Mouse (Mus musculus) left cerebral cortex, postnatal 10 days (tissue): ENCODE measurements around the gene Mettl3. TPM values are rescaled to one million over a fixed set of nuclear protein-coding genes. Genes with fewer than 3 reads are reported as not detected.
A peak's percentile ranks its signal among the peaks of the same experiment; 100 is the strongest.
"Not testable (repeated sequence)": the region's sequence is repeated elsewhere in the genome, so short reads cannot be mapped to it uniquely, and the experiment has no call there.

Experiments used
- DNase-seq, 2 experiments: peaks; one replicate each; pipeline ENCODE4 v3.0.0; 2021 to 2022; ENCODE audit warnings: low spot score in 2 of 2, mixed read lengths in 1 of 2; ENCODE audit errors: extremely low spot score in 1 of 2
- intact Hi-C: fragments of 180-260 bp; cut with DNase I; formaldehyde crosslinking; loops from one replicate; pipeline ENCODE4 v1.15.1; 2025
- total RNA-seq, 2 experiments: library from RNA; stranded (reverse); gene quantifications; 2 replicates each; pipeline ENCODE4 v1.2.3; 2021

The Mettl3 gene
- 10 to 100 TPM; 32.4 to 38.6 TPM for total RNA-seq

- intact Hi-C loops, result loop anchor here (2.0 kb wide), 1 partner anchor 34 kb away; no protein-coding TSS in a partner anchor
- peak; percentile 94 to 95 for DNase-seq
Measured at GRCm38 (mm10) chr14:52304644-52305271, at the start of gene Mettl3. Gene Mettl3, minus strand, starts transcription at chr14:52305128.

- intact Hi-C loops, result loop anchor here (2.0 kb wide), 2 partner anchors 35 to 45 kb away; partner anchors contain the start of gene Mettl3
- no peak for DNase-seq
Measured at GRCm38 (mm10) chr14:52339512-52339852, 34.6 kb upstream of the Mettl3 start.

GRCm38 (mm10) chr14:52338751-52339511 is 34.0 kb upstream of the Mettl3 start:
- DNase-seq, result peak; percentile 51 to 85
- intact Hi-C loops, result loop anchor here (2.0 kb wide), 2 partner anchors 34 to 44 kb away; partner anchors contain the start of gene Mettl3

DNA sequence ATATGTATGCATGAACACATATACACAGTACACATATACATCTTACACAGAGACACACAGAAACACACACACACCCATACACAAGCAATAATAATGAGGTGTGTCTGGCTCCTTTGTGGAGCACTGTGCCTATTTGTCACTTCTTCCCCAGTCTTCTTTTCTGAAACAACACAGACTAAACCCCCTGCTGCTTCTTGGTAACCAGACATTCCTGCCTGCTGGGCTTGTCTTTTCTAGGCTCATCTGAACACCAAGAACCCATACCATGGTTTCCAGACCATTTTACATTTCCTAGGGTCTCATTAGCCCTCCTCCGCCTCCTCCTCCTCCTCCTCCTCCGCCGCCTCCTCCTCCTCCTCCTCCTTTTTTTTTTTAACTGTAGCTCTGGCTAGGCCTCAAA is 27.2 kb upstream of the Mettl3 start:
- intact Hi-C loops, result no loop called here
- DNase-seq, result no peak

- intact Hi-C loops, result no loop called here
- no peak for DNase-seq
Measured at GRCm38 (mm10) chr14:52331069-52331750, 26.3 kb upstream of the Mettl3 start.

DNA sequence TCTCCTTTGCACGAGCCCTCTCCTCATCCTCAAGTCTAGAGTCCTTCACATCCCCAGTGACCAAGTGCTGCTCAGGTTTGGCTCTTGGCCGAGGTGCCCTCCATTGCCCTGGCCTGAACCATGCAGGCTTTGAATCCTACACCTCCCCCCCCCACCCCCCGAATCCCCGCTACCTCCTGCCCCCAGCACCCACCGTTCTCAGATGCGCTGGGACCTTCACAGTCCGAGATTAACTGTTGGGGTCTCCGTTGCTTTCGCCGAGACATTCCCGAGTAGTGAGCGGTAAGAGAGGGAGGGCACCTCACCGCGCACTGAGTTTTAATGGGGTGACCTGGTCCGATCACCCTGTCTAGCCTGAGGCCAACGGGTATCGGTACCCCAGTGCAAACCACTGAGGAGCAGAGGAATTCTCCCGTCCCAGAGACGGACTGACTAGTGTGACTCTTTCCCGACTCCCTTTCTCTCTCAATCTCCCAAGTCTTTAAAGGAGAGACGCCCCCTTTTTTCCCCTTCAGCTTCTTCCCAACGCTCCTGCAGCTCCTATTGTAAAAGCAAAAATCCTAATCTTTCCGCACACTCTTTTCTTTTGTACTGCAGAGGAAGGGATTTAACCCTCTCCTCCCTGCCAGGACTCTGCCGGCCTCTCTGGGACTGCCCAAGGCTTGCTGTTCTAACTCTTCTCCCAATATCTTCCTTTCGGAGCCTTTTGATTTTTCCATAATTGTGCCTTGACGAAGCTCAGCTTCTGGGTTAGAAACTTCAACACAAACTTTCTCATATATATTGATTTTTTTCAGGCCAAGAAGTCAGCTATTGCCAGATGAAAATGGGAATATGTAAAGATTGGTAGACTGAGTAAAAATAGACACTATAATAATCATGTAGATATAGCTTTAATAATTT is 23.2 kb upstream of the Mettl3 start, which contains the start of gene Sall2:
TSS of gene Sall2 (minus strand) at position 853 of the 903 bp plus-strand sequence.
- intact Hi-C loops, result no loop called here
- no peak for DNase-seq

- intact Hi-C loops, result no loop called here
- DNase-seq, result no peak
Measured at GRCm38 (mm10) chr14:52327375-52327901, 22.5 kb upstream of the Mettl3 start.

- intact Hi-C loops, result no loop called here
- no peak for DNase-seq
Measured at GRCm38 (mm10) chr14:52325890-52326289, 21.0 kb upstream of the Mettl3 start.

- intact Hi-C loops, result no loop called here
- peak in 1 of 2 experiments; percentile 20 for DNase-seq
Measured at GRCm38 (mm10) chr14:52319361-52319760, 14.4 kb upstream of the Mettl3 start.

DNA sequence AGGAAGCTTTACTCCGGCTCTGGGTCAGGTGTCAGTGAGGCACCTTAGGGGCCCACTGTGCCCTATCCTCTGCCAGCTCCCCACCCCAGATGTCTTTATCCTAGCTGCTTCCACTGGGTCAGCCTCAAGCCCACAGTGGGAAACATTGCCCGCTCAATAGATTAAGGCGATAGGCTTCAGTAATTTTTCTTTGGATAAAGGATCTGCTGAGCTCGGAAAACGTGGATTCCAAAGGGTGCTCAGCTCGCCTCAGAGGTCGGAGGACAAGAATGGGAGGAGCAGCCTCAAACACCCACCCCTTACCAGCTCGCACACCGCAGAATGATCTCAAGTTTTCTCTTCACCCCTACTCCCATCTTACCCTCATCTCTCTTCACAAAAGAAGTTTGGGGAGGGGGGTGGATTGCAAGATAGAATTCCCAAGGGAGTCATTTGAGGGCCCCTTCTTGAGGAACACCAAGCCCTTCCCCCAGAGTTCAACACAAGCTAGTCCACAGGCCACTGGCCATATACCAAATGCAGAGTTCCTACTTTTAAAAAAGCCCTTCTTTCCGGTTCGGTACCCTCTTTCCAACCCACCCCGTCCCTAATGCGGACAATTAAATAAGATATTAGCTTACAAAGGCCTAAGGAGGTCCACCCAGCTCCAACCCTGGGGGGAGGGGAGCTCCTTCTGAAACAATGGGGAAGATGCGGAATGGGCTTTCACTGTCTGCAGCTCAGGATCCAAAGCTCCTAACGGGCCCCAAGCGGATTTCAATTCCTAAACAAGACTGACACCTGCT is 11.7 kb upstream of the Mettl3 start:
- no peak for DNase-seq
- intact Hi-C loops, result no loop called here

DNA sequence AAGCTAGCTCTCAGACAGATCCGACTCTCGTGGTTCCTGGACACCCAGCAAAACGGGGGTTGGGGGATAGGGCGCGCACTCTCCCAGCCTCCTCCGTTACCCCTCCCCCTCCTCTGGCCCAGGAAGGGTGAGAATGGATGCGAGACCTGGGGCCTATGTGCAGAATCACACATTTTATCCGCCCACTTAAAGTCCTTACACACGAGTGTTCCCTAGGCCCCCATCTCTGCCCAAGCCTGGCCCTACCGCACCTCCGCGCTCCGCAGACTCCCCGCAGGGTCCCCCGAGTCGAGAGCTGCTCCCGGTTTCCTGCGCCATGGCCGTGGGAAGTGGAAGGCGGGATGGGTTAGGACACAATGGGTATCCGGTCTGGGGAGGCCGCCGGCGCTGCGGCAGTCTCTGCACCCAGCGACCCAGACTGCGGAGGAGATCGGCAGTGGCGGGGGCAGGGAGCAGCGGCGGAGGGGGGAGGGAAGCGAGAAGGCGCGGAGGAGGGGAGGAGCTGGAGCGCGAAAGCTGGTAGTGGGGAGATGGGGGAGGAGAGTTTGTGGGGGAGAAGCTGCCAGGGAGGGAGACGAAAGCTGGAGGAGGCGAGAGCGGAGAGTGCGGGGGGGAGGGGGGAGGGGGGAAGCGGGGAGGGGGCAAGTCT is 11.0 kb upstream of the Mettl3 start:
- intact Hi-C loops, result no loop called here
- DNase-seq, result peak; percentile 67 to 88

GRCm38 (mm10) chr14:52315283-52315780 is 10.4 kb upstream of the Mettl3 start:
- DNase-seq, result no peak
- intact Hi-C loops, result no loop called here

DNA sequence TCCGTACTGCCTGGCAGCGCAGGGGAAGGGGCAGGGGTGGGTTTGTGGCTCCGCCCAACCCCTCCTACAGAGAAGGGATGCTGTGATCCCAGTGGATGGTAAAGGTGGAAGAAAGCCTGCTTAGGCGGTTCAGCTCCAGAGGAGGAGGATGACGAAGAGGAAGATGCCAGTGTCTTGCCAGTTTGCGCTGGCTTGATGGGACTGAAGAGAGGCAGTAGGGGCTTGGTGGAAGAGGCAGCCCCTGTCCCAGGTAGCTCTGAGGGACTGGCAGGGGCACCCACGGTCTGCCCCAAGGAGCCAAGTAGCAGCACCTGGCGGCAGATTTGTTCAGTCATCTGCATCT is 9.9 kb upstream of the Mettl3 start:
- no peak for DNase-seq
- intact Hi-C loops, result no loop called here

DNA sequence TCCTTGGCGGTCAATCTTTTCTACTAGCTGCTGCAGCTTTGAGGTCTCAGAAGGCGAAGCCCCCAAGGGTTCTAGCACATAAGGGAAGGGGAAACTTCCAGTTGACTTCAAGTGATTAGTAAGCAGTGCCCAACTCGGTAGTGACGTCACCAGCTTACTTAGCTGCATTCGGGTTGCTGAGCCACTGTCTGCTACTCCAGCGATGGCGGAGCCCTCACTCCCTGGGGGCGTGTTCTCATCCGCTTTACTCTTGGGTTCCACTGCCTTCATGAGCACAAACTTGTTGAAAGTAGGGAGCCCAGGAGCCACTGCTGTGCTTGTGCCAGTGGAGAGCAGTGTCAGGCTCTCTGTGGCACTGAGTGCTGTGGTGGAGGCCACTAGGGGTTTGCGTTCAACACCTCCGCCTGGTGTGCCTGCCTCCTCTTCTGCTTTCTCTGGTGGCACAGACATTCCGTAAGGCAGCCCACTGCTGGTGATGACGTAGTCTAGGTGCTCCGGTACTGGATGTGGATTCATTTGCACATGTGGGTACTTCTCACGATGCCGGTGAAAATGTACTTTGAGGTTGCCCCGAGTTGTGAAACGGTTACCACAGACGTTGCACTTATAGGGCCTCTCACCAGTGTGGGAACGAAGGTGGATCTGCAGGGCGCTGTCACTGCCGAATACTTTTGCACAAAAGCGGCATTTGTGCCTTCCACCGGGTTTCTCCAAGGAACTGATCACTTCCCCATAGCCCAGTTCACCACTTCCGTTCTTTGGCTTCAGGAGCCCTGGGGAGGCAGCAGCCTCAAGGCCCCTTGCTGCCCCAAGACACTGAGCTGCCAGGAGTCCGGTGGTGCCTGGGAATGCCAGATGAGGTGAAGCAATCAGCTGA is 9.2 kb upstream of the Mettl3 start:
- peak in 1 of 2 experiments; percentile 25 for DNase-seq
- intact Hi-C loops, result no loop called here

GRCm38 (mm10) chr14:52310906-52311305 is 6.0 kb upstream of the Mettl3 start:
- DNase-seq, result no peak
- intact Hi-C loops, result no loop called here

- intact Hi-C loops, DNase-seq: not testable (repeated sequence)
Measured at GRCm38 (mm10) chr14:52310343-52310742, 5.4 kb upstream of the Mettl3 start.
